Mouse (Mus musculus) lung, adult 2 months (tissue): ENCODE results near the gene Gigyf2.

Experiments used
- CTCF ChIP-seq: fragments of 200-500 bp; IDR thresholded peaks from 2 replicates; pipeline ENCODE4 v1.5.1; 2011; ENCODE audit warnings: mild to moderate bottlenecking, low read length, control low read depth; ENCODE audit not compliant: insufficient read depth
- POLR2A ChIP-seq: fragments of 200-500 bp; IDR thresholded peaks from 2 replicates; pipeline ENCODE4 v1.6.1; 2011; ENCODE audit warnings: low read depth, mild to moderate bottlenecking, control low read depth, low read length, borderline replicate concordance; ENCODE audit errors: extremely low read depth

DNA sequence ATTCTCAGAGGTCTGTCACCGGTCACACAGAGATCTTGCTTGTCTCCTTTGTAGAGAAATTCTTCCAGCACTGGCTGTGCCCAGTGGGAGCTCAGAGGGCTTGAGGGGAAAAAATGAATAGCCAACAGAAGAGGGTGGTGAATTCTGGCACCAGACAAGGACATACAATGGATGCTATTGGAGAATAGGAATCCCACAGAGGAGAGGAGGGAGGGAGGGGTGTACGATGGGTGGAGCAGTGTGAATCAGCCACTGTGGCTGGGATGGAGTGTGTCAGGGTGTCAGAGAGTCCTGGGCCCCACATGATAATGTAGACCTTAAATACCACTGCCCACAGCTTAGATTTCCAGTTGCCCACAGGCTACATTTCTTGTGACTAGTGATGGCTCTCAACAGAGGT is 39.7 kb upstream of the Gigyf2 start:
- TF ChIP-seq CTCF (no peak), POLR2A (no peak)
